Mouse (Mus musculus) adrenal gland, postnatal 14 days (tissue): ENCODE data around the gene Olfr1555-ps1. TPM values are rescaled to one million over a fixed set of nuclear protein-coding genes. Genes with fewer than 3 reads are reported as not detected.
"Not testable (repeated sequence)": the region's sequence is repeated elsewhere in the genome, so short reads cannot be mapped to it uniquely, and the experiment has no call there.

Source experiments
- DNase-seq: peaks from one replicate; pipeline ENCODE4 v3.0.0; 2021; ENCODE audit warnings: mixed read lengths
- long read RNA-seq, 2 experiments: library from polyadenylated mRNA; stranded (forward); transcript quantifications; one replicate each; pipeline ENCODE4 v2.0.0; 2021
- total RNA-seq: library from RNA; stranded (reverse); gene quantifications from 2 replicates; pipeline ENCODE4 v1.2.3, GENCODE M21; 2021

Gene Olfr1555-ps1
- total RNA-seq, result not detected in 2 replicates
- long read RNA-seq, experiment 1, result 0 reads
- long read RNA-seq, experiment 2, result 0 reads

GRCm38 (mm10) chr19:12170062-12170599 lies at the start of gene Olfr1555-ps1:
Gene Olfr1555-ps1 (minus strand): TSS chr19:12170112.
- DNase-seq, result not testable (repeated sequence)

GRCm38 (mm10) chr19:12200334-12200733 lies 30.4 kb upstream of the Olfr1555-ps1 start, which contains the start of gene Olfr1431:
Gene Olfr1431 (plus strand): TSS chr19:12200634.
- DNase-seq, result no peak

- DNase-seq, result not testable (repeated sequence)
Measured at GRCm38 (mm10) chr19:12199076-12199475, 29.2 kb upstream of the Olfr1555-ps1 start.

GRCm38 (mm10) chr19:12175431-12175830 lies 5.5 kb upstream of the Olfr1555-ps1 start:
- DNase-seq, result not testable (repeated sequence)

GRCm38 (mm10) chr19:12145452-12145851 lies 24.5 kb downstream of the Olfr1555-ps1 start:
- DNase-seq, result no peak

DNA sequence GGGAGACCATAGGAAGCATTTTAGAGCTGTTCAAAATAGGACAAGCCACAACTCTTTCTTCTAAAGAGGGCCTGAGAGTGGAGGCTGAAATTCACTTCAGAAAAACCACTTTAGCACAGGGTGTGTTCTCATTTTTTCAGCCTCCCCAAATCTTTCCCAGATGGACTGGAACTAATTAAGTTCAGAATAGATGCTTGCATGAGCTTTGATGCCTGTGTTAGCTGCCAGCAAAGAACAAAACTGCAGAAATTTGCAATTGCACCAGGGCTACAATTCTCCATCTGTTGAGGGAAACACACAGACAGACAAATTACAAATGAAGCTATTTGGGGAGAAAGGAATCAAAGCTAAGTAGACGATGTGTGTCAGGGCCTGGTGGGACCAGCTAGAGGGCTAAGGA lies 26.6 kb downstream of the Olfr1555-ps1 start:
- DNase-seq, result no peak

GRCm38 (mm10) chr19:12134289-12134688 lies 35.6 kb downstream of the Olfr1555-ps1 start:
- peak; percentile 24 for DNase-seq

DNA sequence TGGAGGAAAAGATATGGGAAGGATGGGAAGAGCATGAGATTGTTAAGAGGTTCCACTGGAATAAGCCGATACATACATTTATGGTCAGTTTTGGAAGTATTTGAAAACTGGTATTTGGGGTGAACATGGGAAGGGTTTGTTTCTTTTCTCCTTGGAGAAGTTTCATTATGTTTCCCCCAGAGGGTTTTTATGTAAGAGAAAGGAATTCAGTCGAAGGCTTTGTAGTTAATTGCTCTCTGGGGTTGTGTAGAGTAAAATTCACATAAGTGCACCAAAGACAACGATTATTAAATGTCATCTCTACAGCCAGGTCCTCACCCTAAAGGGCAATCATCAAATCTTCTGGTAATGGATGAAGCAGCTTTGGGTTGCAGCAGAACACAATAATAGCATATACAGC lies 46.8 kb downstream of the Olfr1555-ps1 start, which contains the start of gene Olfr76:
Gene Olfr76, minus strand, starts transcription at position 101 of the 400 bp plus-strand sequence.
- no peak for DNase-seq

- no peak for DNase-seq
Measured at GRCm38 (mm10) chr19:12116464-12116863, 53.4 kb downstream of the Olfr1555-ps1 start.

- DNase-seq, result no peak
Measured at GRCm38 (mm10) chr19:12115797-12116196, 54.1 kb downstream of the Olfr1555-ps1 start, which contains the start of gene Olfr1428. Gene Olfr1428 (minus strand): TSS chr19:12115897.

Other genes starting within 250 kb of the Olfr1555-ps1 start
- gene Osbp, start 204.2 kb downstream of the Olfr1555-ps1 start, total RNA-seq, result 63.9 and 65.6 TPM in 2 replicates
- not detected in 2 replicates for gene Olfr1423, start 128.8 kb downstream of the Olfr1555-ps1 start, total RNA-seq
- not detected in 2 replicates for gene Olfr1424, start 107.4 kb downstream of the Olfr1555-ps1 start, total RNA-seq
- gene Olfr1425, start 92.4 kb downstream of the Olfr1555-ps1 start, total RNA-seq, result not detected in 2 replicates
- not detected in 2 replicates for gene Olfr1426, start 78.1 kb downstream of the Olfr1555-ps1 start, total RNA-seq
- gene Olfr1427, start 66.8 kb downstream of the Olfr1555-ps1 start, total RNA-seq, result not detected in 2 replicates
- not detected in 2 replicates for gene Olfr1428, start 54.2 kb downstream of the Olfr1555-ps1 start, total RNA-seq
- gene Olfr76, start 46.9 kb downstream of the Olfr1555-ps1 start, total RNA-seq, result not detected in 2 replicates
- gene Olfr1431, start 30.5 kb upstream of the Olfr1555-ps1 start, total RNA-seq, result not detected in 2 replicates
- gene Olfr1432, start 62.5 kb upstream of the Olfr1555-ps1 start, total RNA-seq, result not detected in 2 replicates
- gene Olfr262, start 71.5 kb upstream of the Olfr1555-ps1 start, total RNA-seq, result not detected in 2 replicates
- not detected in 2 replicates for gene Olfr235, start 90.9 kb upstream of the Olfr1555-ps1 start, total RNA-seq
- not detected in 2 replicates for gene Olfr1434, start 109.7 kb upstream of the Olfr1555-ps1 start, total RNA-seq
- gene Olfr1436, start 129.0 kb upstream of the Olfr1555-ps1 start, total RNA-seq, result not detected in 2 replicates
- gene Olfr1437, start 155.0 kb upstream of the Olfr1555-ps1 start, total RNA-seq, result not detected in 2 replicates
- gene Olfr1438-ps1, start 165.8 kb upstream of the Olfr1555-ps1 start, total RNA-seq, result not detected in 2 replicates
- not detected in 2 replicates for gene Olfr1440, start 217.2 kb upstream of the Olfr1555-ps1 start, total RNA-seq
- gene Olfr1441, start 247.3 kb upstream of the Olfr1555-ps1 start, total RNA-seq, result not detected in 2 replicates